Mouse (Mus musculus) Patski (cell line): Measurements from ENCODE around the gene Olfr987. TPM values are rescaled to one million over a fixed set of nuclear protein-coding genes. Genes with fewer than 3 reads are reported as not detected.
"Not testable (repeated sequence)": the region's sequence is repeated elsewhere in the genome, so short reads cannot be mapped to it uniquely, and the experiment has no call there.

Experiments used
- ATAC-seq: fragments of 100-300 bp; one replicate; pipeline ENCODE4 v1.8.0; 2021
- CTCF ChIA-PET: fragments of 350-600 bp; sonication (Branson Sonifier 250); formaldehyde crosslinking; loops from one replicate; lab custom pipeline; 2022; ENCODE audit warnings: inconsistent platforms; lab: Charles Lee
- POLR2A ChIA-PET: fragments of 350-600 bp; sonication (Branson Sonifier 250); formaldehyde crosslinking; loops from one replicate; lab custom pipeline; 2022; ENCODE audit warnings: antibody characterized with exemption, inconsistent platforms; lab: Charles Lee
- DNase-seq: peaks from one replicate; pipeline ENCODE4 v3.0.0-alpha.2; 2011; ENCODE audit warnings: low read depth, low spot score
- H3K27me3 ChIP-seq: fragments of 371-371 bp; one replicate; pipeline ENCODE4 v1.5.1; 2021
- CTCF ChIP-seq: fragments of 100-300 bp; IDR thresholded peaks from one replicate; pipeline ENCODE4 v1.5.1; 2021
- in situ Hi-C: fragments of 300-500 bp; cut with MboI; formaldehyde crosslinking; loops from 3 replicates; pipeline ENCODE4 v1.11.1; 2018; ENCODE audit warnings: low pct_unique_long_range_greater_than_20kb, mixed read lengths
- polyA plus RNA-seq: library from polyadenylated mRNA; unstranded; gene quantifications from one replicate; pipeline ENCODE4 v1.2.3, GENCODE M21; 2021

The Olfr987 gene
- not detected for polyA plus RNA-seq

GRCm38 (mm10) chr2:85339215-85339614, at the start of gene Olfr987:
Olfr987 (minus strand) TSS chr2:85339315.
- ATAC-seq, CTCF ChIA-PET, in situ Hi-C loops, POLR2A ChIA-PET, DNase-seq, H3K27me3 ChIP-seq: not testable (repeated sequence)

DNA sequence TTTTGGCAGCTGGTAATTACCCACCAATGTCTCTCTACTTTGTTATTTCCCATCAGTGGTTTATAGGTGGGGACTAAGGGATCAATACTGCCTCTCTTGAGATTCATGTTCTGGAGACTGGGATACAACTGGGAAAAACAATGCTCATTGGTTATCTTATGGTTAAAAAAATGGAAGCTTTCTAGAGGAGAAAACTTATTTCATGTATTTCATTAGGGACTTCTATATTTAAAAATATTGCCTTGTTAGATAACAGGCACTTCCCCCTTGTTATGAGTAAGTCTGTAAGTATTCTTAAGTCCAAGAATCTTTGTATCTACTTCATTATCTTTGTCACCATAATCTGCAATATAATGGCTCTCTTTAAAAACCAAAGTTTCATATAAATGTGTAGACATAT, 24.0 kb upstream of the Olfr987 start, which contains the start of gene Olfr988:
TSS of gene Olfr988 (minus strand) at position 101 of the 400 bp plus-strand sequence.
- in situ Hi-C loops, H3K27me3 ChIP-seq, ATAC-seq, POLR2A ChIA-PET, CTCF ChIA-PET, DNase-seq: not testable (repeated sequence)

- in situ Hi-C loops: no loop called here
- no peak for TF ChIP-seq CTCF
Observed at GRCm38 (mm10) chr2:85339972-85340371, 857 bp upstream of the Olfr987 start.

DNA sequence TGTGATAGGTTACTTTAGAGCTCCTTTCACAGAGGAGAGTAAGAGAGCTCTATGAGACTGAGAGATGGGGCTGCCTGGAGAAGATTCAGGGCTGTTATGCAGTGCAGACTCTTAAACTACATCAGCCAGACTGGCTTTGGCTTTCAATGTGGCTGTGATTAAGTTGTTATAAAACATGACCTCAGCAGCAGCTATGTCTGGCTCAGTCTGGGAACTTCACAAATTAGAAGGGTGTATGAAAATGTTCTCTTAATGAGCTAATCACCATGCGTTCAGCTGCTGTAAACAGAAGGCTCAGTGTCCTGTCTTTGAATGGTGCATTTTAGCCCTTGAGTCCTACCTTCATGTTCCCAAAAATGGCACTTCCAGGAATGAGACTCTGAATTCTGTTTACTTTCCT, 20.0 kb downstream of the Olfr987 start:
- ChIA-PET CTCF (no interaction called here), POLR2A (no interaction called here)
- ATAC-seq (no peak), DNase-seq (no peak)
- H3K27me3 ChIP-seq: peaks cover 10% of the 10 kb centered on the region
- no peak for TF ChIP-seq CTCF
- in situ Hi-C loops: no loop called here

More at GRCm38 (mm10) chr2:85339972-85340371, 857 bp upstream of the Olfr987 start:
- H3K27me3 ChIP-seq: no peaks in the 10 kb centered on the region
- CTCF ChIA-PET: no interaction called here
- ATAC-seq (no peak), DNase-seq (no peak)
- POLR2A ChIA-PET: no interaction called here

GRCm38 (mm10) chr2:85285406-85285805, 53.7 kb downstream of the Olfr987 start:
- ChIA-PET POLR2A (no interaction called here), CTCF (interaction anchor here (1.4 kb wide), 1 partner anchor 11 kb away, joined by 4 read pairs; no protein-coding TSS in a partner anchor)
- DNase-seq: no peak
- peaks cover 16% of the 10 kb centered on the region for H3K27me3 ChIP-seq
- no peak for ATAC-seq
- in situ Hi-C loops: no loop called here
- TF ChIP-seq CTCF: no peak

DNA sequence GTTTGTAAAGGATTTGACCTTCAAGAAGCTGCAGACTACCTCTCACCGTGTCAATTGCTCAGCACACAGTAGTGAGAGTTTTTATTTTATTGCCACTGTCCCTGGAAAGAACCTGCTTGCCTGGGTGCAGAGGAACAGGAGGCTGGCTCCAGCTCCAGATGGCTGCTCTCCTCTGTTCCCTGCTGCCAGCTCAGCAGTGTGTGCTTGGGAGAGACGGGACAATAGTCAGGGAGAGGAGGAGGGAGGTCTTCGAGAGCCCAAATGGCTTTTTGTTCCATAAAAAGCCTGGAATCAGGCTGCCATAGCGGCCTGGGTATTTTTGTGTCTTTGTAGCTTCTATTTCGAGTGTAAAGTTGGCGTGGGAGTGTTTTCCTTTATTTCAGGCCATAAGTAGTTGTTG, 54.5 kb downstream of the Olfr987 start:
- ATAC-seq (no peak), DNase-seq (no peak)
- peaks cover 18% of the 10 kb centered on the region for H3K27me3 ChIP-seq
- no peak for TF ChIP-seq CTCF
- ChIA-PET POLR2A (no interaction called here), CTCF (interaction anchor here (1.4 kb wide), 1 partner anchor 11 kb away, joined by 4 read pairs; no protein-coding TSS in a partner anchor)
- in situ Hi-C loops: no loop called here

- peaks cover 19% of the 10 kb centered on the region for H3K27me3 ChIP-seq
- ChIA-PET CTCF (interaction anchor here (1.4 kb wide), 1 partner anchor 10 kb away, joined by 4 read pairs; no protein-coding TSS in a partner anchor), POLR2A (no interaction called here)
- TF ChIP-seq CTCF: peak; percentile 45
- in situ Hi-C loops: no loop called here
- ATAC-seq (no peak), DNase-seq (no peak)
Observed at GRCm38 (mm10) chr2:85283631-85284466, 55.3 kb downstream of the Olfr987 start.

DNA sequence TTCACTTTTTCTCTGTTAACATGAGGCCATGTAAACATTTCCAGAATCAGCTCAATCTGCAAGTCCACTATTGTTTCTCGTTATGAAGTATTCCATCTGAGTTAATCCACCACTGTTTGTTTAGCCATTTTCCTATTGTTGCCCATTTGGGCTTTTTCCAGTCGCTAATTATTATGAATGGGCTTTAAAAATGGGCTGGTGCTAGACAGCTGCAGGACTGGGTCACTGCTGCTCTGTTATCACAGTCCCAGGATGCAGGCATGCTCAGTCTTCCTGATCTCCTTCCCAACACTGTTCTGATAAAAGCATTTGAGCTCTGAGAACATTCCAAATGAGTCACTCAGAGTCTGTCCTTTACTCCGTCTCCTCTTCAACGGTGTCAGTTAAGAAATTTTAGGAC, 58.1 kb downstream of the Olfr987 start:
- ATAC-seq: no peak
- CTCF ChIA-PET: no interaction called here

More for the DNA sequence above, 58.1 kb downstream of the Olfr987 start:
- DNase-seq: no peak
- no peak for TF ChIP-seq CTCF
- in situ Hi-C loops: no loop called here
- peaks cover 33% of the 10 kb centered on the region for H3K27me3 ChIP-seq
- POLR2A ChIA-PET: no interaction called here

Other genes starting within 250 kb of the Olfr987 start
- gene Aplnr, start 203.1 kb downstream of the Olfr987 start, polyA plus RNA-seq: 0.12 TPM
- 0.03 TPM for gene Lrrc55, start 142.1 kb downstream of the Olfr987 start, polyA plus RNA-seq
- gene Olfr988, start 23.9 kb upstream of the Olfr987 start, polyA plus RNA-seq: not detected
- gene Olfr992, start 70.2 kb upstream of the Olfr987 start, polyA plus RNA-seq: not detected
- gene Olfr993, start 75.6 kb upstream of the Olfr987 start, polyA plus RNA-seq: not detected
- gene Olfr994, start 97.1 kb upstream of the Olfr987 start, polyA plus RNA-seq: not detected
- not detected for gene Olfr995, start 104.3 kb upstream of the Olfr987 start, polyA plus RNA-seq
- not detected for gene 4833423E24Rik, start 179.7 kb upstream of the Olfr987 start, polyA plus RNA-seq
- gene Olfr996, start 239.9 kb upstream of the Olfr987 start, polyA plus RNA-seq: not detected
- not detected for gene Olfr998, start 249.6 kb upstream of the Olfr987 start, polyA plus RNA-seq